Mouse (Mus musculus) neutrophil, adult 5-6 weeks (primary cell): ENCODE results near the gene Hras. TPM values are rescaled to one million over a fixed set of nuclear protein-coding genes. Genes with fewer than 3 reads are reported as not detected.

Experiments
- ATAC-seq: fragments of 151-379, 151-347 bp; 2 replicates; pipeline ENCODE4 v1.8.0; 2017; ENCODE audit warnings: mild to moderate bottlenecking, moderate TSS enrichment; ENCODE audit not compliant: insufficient number of reproducible peaks, poor library complexity, low FRiP score, severe bottlenecking; ENCODE audit errors: extremely low read depth
- total RNA-seq: library from RNA; stranded (forward); fragments of 200-1000 nt; gene quantifications from 2 replicates; pipeline ENCODE4 v1.2.3, GENCODE M21; 2017

The Hras gene
- total RNA-seq, 1 experiment from 2014 or later = 13.7 TPM

GRCm38 (mm10) chr7:141143861-141144260, 49.9 kb downstream of the Hras start:
- ATAC-seq = no peak

DNA sequence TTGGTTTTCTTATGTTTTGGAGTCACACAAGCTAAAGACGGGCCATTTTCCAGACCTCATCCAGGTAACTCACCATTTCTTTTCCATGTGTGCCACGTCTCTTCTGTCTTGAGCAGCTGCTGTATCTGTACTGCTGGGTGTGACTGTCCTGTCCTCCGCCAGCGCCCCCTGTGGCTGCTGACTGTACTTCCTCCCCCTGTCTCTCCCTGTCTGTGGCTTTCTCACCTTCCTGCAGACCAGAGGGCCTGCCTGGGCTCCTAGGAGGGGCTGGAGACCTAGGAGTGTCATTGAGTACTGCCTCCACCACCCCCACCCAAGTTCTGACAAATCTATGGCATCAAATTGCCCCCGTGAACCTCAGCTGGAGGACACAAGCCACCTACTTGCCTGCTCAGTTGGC, 50.7 kb downstream of the Hras start:
- ATAC-seq = peak; percentile 62

- ATAC-seq = no peak
Observed at GRCm38 (mm10) chr7:141141326-141141725, 52.5 kb downstream of the Hras start.

Other genes starting within 250 kb of the Hras start
- gene Ifitm5, start 243.7 kb downstream of the Hras start, total RNA-seq = 12.8 and 18.0 TPM in 2 replicates
- not detected in 2 replicates for gene Gm45717, start 238.1 kb downstream of the Hras start, total RNA-seq
- 514 and 537 TPM in 2 replicates for gene Ifitm2, start 238.0 kb downstream of the Hras start, total RNA-seq
- gene Ifitm1, start 226.8 kb downstream of the Hras start, total RNA-seq = 416 and 446 TPM in 2 replicates
- 187 and 230 TPM in 2 replicates for gene Ifitm3, start 183.2 kb downstream of the Hras start, total RNA-seq
- gene Ifitm6, start 176.1 kb downstream of the Hras start, total RNA-seq = 105 and 120 TPM in 2 replicates
- not detected in 2 replicates for gene Gm17387, start 164.9 kb downstream of the Hras start, total RNA-seq
- gene B4galnt4, start 132.9 kb downstream of the Hras start, total RNA-seq = not detected in 2 replicates
- gene Pkp3, start 115.8 kb downstream of the Hras start, total RNA-seq = 10.5 and 11.0 TPM in 2 replicates
- gene Sigirr, start 93.4 kb downstream of the Hras start, total RNA-seq = 21.0 and 21.9 TPM in 2 replicates
- gene Ano9, start 76.2 kb downstream of the Hras start, total RNA-seq = not detected in 2 replicates
- gene Ptdss2, start 71.6 kb downstream of the Hras start, total RNA-seq = 4.2 and 6.3 TPM in 2 replicates
- gene Rnh1, start 21.1 kb downstream of the Hras start, total RNA-seq = 41.0 and 51.8 TPM in 2 replicates
- 1.9 and 3.9 TPM in 2 replicates for gene Lrrc56, start 152 bp upstream of the Hras start, total RNA-seq
- 2.6 and 3.2 TPM in 2 replicates for gene Lmntd2, start 20.1 kb upstream of the Hras start, total RNA-seq
- gene Rassf7, start 21.9 kb upstream of the Hras start, total RNA-seq = 7.1 and 9.0 TPM in 2 replicates
- gene Phrf1, start 34.8 kb upstream of the Hras start, total RNA-seq = 82.6 and 97.8 TPM in 2 replicates
- gene Irf7, start 72.5 kb upstream of the Hras start, total RNA-seq = 122 and 134 TPM in 2 replicates
- gene Cdhr5, start 82.8 kb upstream of the Hras start, total RNA-seq = not detected in 2 replicates
- gene Sct, start 85.1 kb upstream of the Hras start, total RNA-seq = not detected in 2 replicates
- not detected in 2 replicates for gene Drd4, start 98.0 kb upstream of the Hras start, total RNA-seq
- gene Deaf1, start 133.7 kb upstream of the Hras start, total RNA-seq = 23.2 and 27.9 TPM in 2 replicates
- 24.2 and 24.7 TPM in 2 replicates for gene Tmem80, start 133.7 kb upstream of the Hras start, total RNA-seq
- 3.1 and 7.9 TPM in 2 replicates for gene Eps8l2, start 144.9 kb upstream of the Hras start, total RNA-seq
- 1,594 and 1,707 TPM in 2 replicates for gene Taldo1, start 198.2 kb upstream of the Hras start, total RNA-seq
- 16.8 and 21.9 TPM in 2 replicates for gene Gatd1, start 220.1 kb upstream of the Hras start, total RNA-seq
- gene Cend1, start 235.5 kb upstream of the Hras start, total RNA-seq = 0.25 TPM in 1 of 2 replicates, not detected in the other
- 4.9 and 9.7 TPM in 2 replicates for gene Slc25a22, start 243.9 kb upstream of the Hras start, total RNA-seq